Mouse (Mus musculus) lung, postnatal 0 days (tissue): Measurements from ENCODE around the gene Olfr186.
"Not testable (repeated sequence)": the region's sequence is repeated elsewhere in the genome, so short reads cannot be mapped to it uniquely, and the experiment has no call there.

ENCODE experiments used
- CTCF ChIP-seq: IDR thresholded peaks from 2 replicates; pipeline ENCODE4 v1.5.1; 2016; ENCODE audit warnings: antibody characterized with exemption, mild to moderate bottlenecking
- EP300 ChIP-seq: IDR thresholded peaks from 2 replicates; pipeline ENCODE4 v1.6.1; 2016; ENCODE audit warnings: antibody characterized with exemption, mild to moderate bottlenecking, control low read depth

DNA sequence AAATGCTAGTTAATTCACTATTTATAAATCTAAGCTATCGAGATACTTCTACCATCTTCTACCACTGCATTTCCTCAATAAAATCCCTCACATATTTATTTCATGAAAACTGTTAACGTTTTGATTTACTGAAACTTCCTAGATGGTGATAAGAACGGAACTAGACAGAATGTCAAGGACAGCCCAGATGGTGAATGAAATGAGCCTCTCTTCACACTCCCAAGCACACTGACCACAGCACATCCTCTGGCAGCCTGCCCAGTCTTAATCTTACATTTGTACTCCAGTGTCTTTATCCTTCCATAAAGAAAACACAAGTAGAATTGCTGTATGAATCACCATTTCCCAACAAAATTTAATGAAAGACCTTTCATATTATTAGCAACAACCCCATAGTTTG, 32.3 kb upstream of the Olfr186 start:
- TF ChIP-seq CTCF, EP300: not testable (repeated sequence)
